Mouse (Mus musculus) frontal cortex, postnatal 10 days (tissue): ENCODE results near the gene Zc3h12c.

Experiments used
- DNase-seq, 2 experiments: peaks; one replicate each; pipeline ENCODE4 v3.0.0; 2022; ENCODE audit warnings: low spot score in 2 of 2, mixed read lengths in 1 of 2

The Zc3h12c gene

GRCm38 (mm10) chr9:52167863-52168685 lies at the start of gene Zc3h12c:
Gene Zc3h12c (minus strand): TSS chr9:52168572.
- DNase-seq, result peak in 1 of 2 experiments; percentile 61

- DNase-seq, result no peak
Measured at GRCm38 (mm10) chr9:52217636-52218035, 49.3 kb upstream of the Zc3h12c start.

GRCm38 (mm10) chr9:52215291-52215690 lies 46.9 kb upstream of the Zc3h12c start:
- no peak for DNase-seq

- no peak for DNase-seq
Measured at GRCm38 (mm10) chr9:52212416-52212815, 44.0 kb upstream of the Zc3h12c start.

- DNase-seq, result no peak
Measured at GRCm38 (mm10) chr9:52208510-52209030, 40.2 kb upstream of the Zc3h12c start.

- peak; percentile 6 to 11 for DNase-seq
Measured at GRCm38 (mm10) chr9:52203189-52203588, 34.8 kb upstream of the Zc3h12c start.

GRCm38 (mm10) chr9:52200271-52200670 lies 31.9 kb upstream of the Zc3h12c start:
- DNase-seq, result no peak

GRCm38 (mm10) chr9:52195853-52196252 lies 27.5 kb upstream of the Zc3h12c start:
- no peak for DNase-seq

- no peak for DNase-seq
Measured at GRCm38 (mm10) chr9:52193851-52194250, 25.5 kb upstream of the Zc3h12c start.

- no peak for DNase-seq
Measured at GRCm38 (mm10) chr9:52190907-52191306, 22.5 kb upstream of the Zc3h12c start.

- DNase-seq, result no peak
Measured at GRCm38 (mm10) chr9:52188106-52188505, 19.7 kb upstream of the Zc3h12c start.

- no peak for DNase-seq
Measured at GRCm38 (mm10) chr9:52186296-52186941, 18.0 kb upstream of the Zc3h12c start.

GRCm38 (mm10) chr9:52181419-52181818 lies 13.0 kb upstream of the Zc3h12c start:
- no peak for DNase-seq

GRCm38 (mm10) chr9:52180851-52181250 lies 12.5 kb upstream of the Zc3h12c start:
- no peak for DNase-seq

- no peak for DNase-seq
Measured at GRCm38 (mm10) chr9:52175257-52175859, 7.0 kb upstream of the Zc3h12c start.

- DNase-seq, result no peak
Measured at GRCm38 (mm10) chr9:52174671-52175111, 6.3 kb upstream of the Zc3h12c start.

- no peak for DNase-seq
Measured at GRCm38 (mm10) chr9:52173937-52174336, 5.6 kb upstream of the Zc3h12c start.

GRCm38 (mm10) chr9:52172550-52172949 lies 4.2 kb upstream of the Zc3h12c start:
- no peak for DNase-seq

GRCm38 (mm10) chr9:52170671-52171070 lies 2.3 kb upstream of the Zc3h12c start:
- no peak for DNase-seq

- DNase-seq, result no peak
Measured at GRCm38 (mm10) chr9:52170131-52170530, 1.8 kb upstream of the Zc3h12c start.

GRCm38 (mm10) chr9:52168686-52169270 lies 406 bp upstream of the Zc3h12c start:
- DNase-seq, result peak; percentile 67 to 78

GRCm38 (mm10) chr9:52167506-52167862 lies 888 bp downstream of the Zc3h12c start:
- no peak for DNase-seq
